Mouse (Mus musculus): ENCODE results near the gene Gm47429.

DNA sequence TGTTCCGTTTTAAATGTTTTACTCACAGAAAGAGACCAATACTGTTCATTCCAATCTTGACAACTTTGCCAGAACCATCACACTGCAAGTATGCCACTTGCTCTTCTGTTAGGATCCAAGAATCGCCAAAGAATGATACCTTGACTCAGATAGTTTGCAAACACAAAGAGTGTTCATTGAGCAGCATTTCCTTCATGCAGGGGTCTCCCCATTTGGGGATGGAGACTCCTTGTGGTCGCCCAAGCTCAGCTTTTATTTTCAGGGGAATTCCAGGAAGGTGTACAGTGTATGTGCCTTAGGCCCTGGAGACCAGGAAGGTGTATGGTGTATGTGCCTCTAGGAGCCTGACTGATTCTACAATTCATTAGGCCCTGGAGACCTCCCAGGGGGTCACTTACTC is 25.3 kb downstream of the Gm47429 start:
- no peak for TF ChIP-seq CTCF (conservative IDR thresholded peaks at IDR 0.05; ENCODE audit: low read length)
- no peak for TF ChIP-seq NANOG (IDR thresholded peaks at IDR 0.05; ENCODE audit: borderline replicate concordance, low read length)
